8 mouse cellular contexts compared by ENCODE assay signal in the genomic region with DNA sequence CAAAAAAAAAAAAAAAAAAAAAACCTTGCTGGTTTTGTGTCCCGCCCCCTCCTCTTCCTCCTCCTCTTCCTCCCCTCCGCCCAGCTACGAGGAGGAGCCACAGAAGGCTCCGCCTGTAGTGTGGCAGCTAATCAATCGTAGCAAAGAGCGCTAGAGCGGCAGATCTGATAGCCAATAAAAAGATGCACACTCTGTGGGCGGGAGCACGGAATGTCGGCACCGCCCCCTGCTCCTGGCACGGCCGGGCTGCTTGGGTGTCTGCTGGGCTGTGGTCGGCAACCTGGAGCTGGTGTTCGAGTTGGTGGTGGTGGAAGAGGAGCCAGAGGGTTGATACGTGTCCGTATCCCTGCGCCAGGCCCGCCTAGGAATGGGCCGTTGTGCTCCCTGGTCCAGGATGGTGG. TPM values are rescaled to one million over a fixed set of nuclear protein-coding genes. Genes with fewer than 3 reads are reported as not detected.
DNase-seq lines count a peak whose midpoint lies in the region; ATAC-seq and TF ChIP-seq lines count a peak whose summit lies in the region.

No protein-coding gene starts in this region.

- H3K4me3 ChIP-seq in lung, postnatal 0 days (ENCODE audit: low read depth, low read length), result peak overlapping the region; percentile 83

- peak; percentile 60 to 67 for ATAC-seq in hematopoietic stem cell, adult 5-6 weeks (replicated peaks in 1 of 2; ENCODE audit: insufficient read depth in 1 of 2, low FRiP score in 2 of 2, low TSS enrichment in 1 of 2, low read depth in 1 of 2, poor library complexity in 2 of 2, severe bottlenecking in 2 of 2)
- ATAC-seq in lung, postnatal 0 days, result peak; percentile 80

- peak overlapping the region; percentile 95 for H3K27ac ChIP-seq in lung, postnatal 0 days (ENCODE audit: low read length)

- H3K4me2 ChIP-seq in lung, postnatal 0 days (replicated peaks; ENCODE audit: low read depth, low read length), result peak overlapping the region; percentile 93

- H3K4me1 ChIP-seq in lung, postnatal 0 days (ENCODE audit: insufficient read depth, low read depth, low read length), result peaks cover 20% of the 10 kb centered on the region; the same call in 1 of the 2 replicates

- 0% methylated on average over 19 of the region's 20 CpGs for WGBS in lung, postnatal 0 days

- DNase-seq in MEL-GATA-1-ER (ENCODE audit: extremely low read depth, low read depth), result peak; percentile 88
- DNase-seq in cerebellum, adult 8-10 months, result peak; percentile 97
- DNase-seq in forelimb bud, embryonic 11.5 days (ENCODE audit: low read depth, low spot score), result peak; percentile 99
- peak; percentile 98 for DNase-seq in layer of hippocampus, adult 9-11 months
- DNase-seq in lung, postnatal 0 days (ENCODE audit: low spot score), result peak; percentile 98
- peak; percentile 98 for DNase-seq in ovary, postnatal 14 days (ENCODE audit: low spot score)
- DNase-seq in thymus, postnatal 14 days, result peak; percentile 97

- no peaks in the 10 kb centered on the region for H3K27me3 ChIP-seq in lung, postnatal 0 days (replicated peaks; ENCODE audit: insufficient read depth, low read length)

- no peak for TF ChIP-seq CTCF in lung, postnatal 0 days (IDR thresholded peaks at IDR 0.05)

- no peak for TF ChIP-seq EP300 in lung, postnatal 0 days (IDR thresholded peaks at IDR 0.05)

- H3K9me3 ChIP-seq in lung, postnatal 0 days (ENCODE audit: low read length), result no peaks in the 10 kb centered on the region

- H3K36me3 ChIP-seq in lung, postnatal 0 days (ENCODE audit: insufficient read depth, low read length), result no peaks in the 10 kb centered on the region

- H3K9ac ChIP-seq in lung, postnatal 0 days (replicated peaks; ENCODE audit: low read depth), result peak overlapping the region; percentile 86

RNA-seq across cellular contexts. Expression of a gene that starts 0.4 kb away (rescaled TPM):
- total RNA-seq in hematopoietic stem cell, adult 5-6 weeks (2017), result 1.0 and 1.2 TPM in 2 replicates
- polyA plus RNA-seq in lung, postnatal 0 days (2015; fragmentation: Nextera tagmentation; extraction: Ambion mirVana), result 2.3 and 3.1 TPM in 2 replicates

RNA-seq across cellular contexts. Expression of a gene that starts 13.4 kb away (rescaled TPM):
- not detected in 2 replicates for total RNA-seq in hematopoietic stem cell, adult 5-6 weeks (2017)
- not detected in 2 replicates for polyA plus RNA-seq in lung, postnatal 0 days (2015; fragmentation: Nextera tagmentation; extraction: Ambion mirVana)

RNA-seq across cellular contexts. Expression of a gene that starts 50.1 kb away (rescaled TPM):
- 44.4 and 53.9 TPM in 2 replicates for total RNA-seq in hematopoietic stem cell, adult 5-6 weeks (2017)
- polyA plus RNA-seq in lung, postnatal 0 days (2015; fragmentation: Nextera tagmentation; extraction: Ambion mirVana), result 154 TPM in 2 replicates

Comparison
In these comparisons a context has a peak if more than half of its experiments do, and no peak if none do; other contexts are left out.
1. Peak in every context shown above with its lines: DNase-seq, ATAC-seq, H3K4me3 ChIP-seq and H3K27ac ChIP-seq.